Comparison of ENCODE assay signal across 8 mouse cellular contexts in genomic region chr9:92541977-92542561, GRCm38 (mm10). TPM values are rescaled to one million over a fixed set of nuclear protein-coding genes. Genes with fewer than 3 reads are reported as not detected.
DNase-seq lines count a peak whose midpoint lies in the region; ATAC-seq and TF ChIP-seq lines count a peak whose summit lies in the region.

Gene Plod2, plus strand, starts transcription at chr9:92542223.

- peak within 1 kb of the TSS; percentile 83 for H3K9ac ChIP-seq in forebrain, embryonic 11.5 days (ENCODE audit: low read length)
- H3K9ac ChIP-seq in heart, embryonic 14.5 days (ENCODE audit: low read length) = peak within 1 kb of the TSS; percentile 91
- peak within 1 kb of the TSS; percentile 57 for H3K9ac ChIP-seq in kidney, postnatal 0 days (ENCODE audit: low read depth, low read length)
- H3K9ac ChIP-seq in neural tube, embryonic 14.5 days (replicated peaks; ENCODE audit: low read depth, low read length) = peak within 1 kb of the TSS; percentile 82

- H3K27me3 ChIP-seq in E14TG2a.4 (ENCODE audit: insufficient read depth, low read length) = peaks cover 19% of the 10 kb centered on the region
- H3K27me3 ChIP-seq in forebrain, embryonic 11.5 days (ENCODE audit: control insufficient read depth, insufficient read depth, low read length) = no peaks in the 10 kb centered on the region
- no peaks in the 10 kb centered on the region for H3K27me3 ChIP-seq in heart, embryonic 14.5 days (ENCODE audit: control insufficient read depth, insufficient read depth, low read length)
- H3K27me3 ChIP-seq in kidney, postnatal 0 days (ENCODE audit: insufficient read depth, low read length) = no peaks in the 10 kb centered on the region
- H3K27me3 ChIP-seq in neural tube, embryonic 14.5 days (ENCODE audit: control insufficient read depth, insufficient read depth, low read length) = no peaks in the 10 kb centered on the region

- ATAC-seq in forebrain, embryonic 11.5 days (replicated peaks; ENCODE audit: low FRiP score) = peak; percentile 95
- ATAC-seq in heart, embryonic 14.5 days (ENCODE audit: insufficient number of reproducible peaks, insufficient read depth, low FRiP score, low read depth) = peak; percentile 95
- peak; percentile 94 for ATAC-seq in kidney, postnatal 0 days (replicated peaks; ENCODE audit: low FRiP score, low read depth)
- peak; percentile 95 for ATAC-seq in neural tube, embryonic 14.5 days (ENCODE audit: low read depth)

- peak within 1 kb of the TSS; percentile 92 for H3K4me3 ChIP-seq in E14TG2a.4 (replicated peaks; ENCODE audit: low read length)
- peak within 1 kb of the TSS; percentile 69 for H3K4me3 ChIP-seq in forebrain, embryonic 11.5 days (ENCODE audit: low read depth, low read length)
- peak within 1 kb of the TSS; percentile 81 to 93 for H3K4me3 ChIP-seq in heart, embryonic 14.5 days (ENCODE audit: control insufficient read depth in 1 of 2, insufficient read depth in 1 of 2, low read depth in 1 of 2, low read length in 2 of 2)
- peak within 1 kb of the TSS; percentile 70 for H3K4me3 ChIP-seq in kidney, postnatal 0 days (replicated peaks; ENCODE audit: low read depth, low read length)
- peak within 1 kb of the TSS; percentile 91 for H3K4me3 ChIP-seq in lung, adult 2 months (replicated peaks; ENCODE audit: extremely low read depth, low read depth, low read length)
- H3K4me3 ChIP-seq in neural tube, embryonic 14.5 days (ENCODE audit: low read depth, low read length) = peak within 1 kb of the TSS; percentile 80

- no peak for TF ChIP-seq CTCF in E14TG2a.4 (conservative IDR thresholded peaks at IDR 0.05; ENCODE audit: low read length)
- TF ChIP-seq CTCF in brain, embryonic 14.5 days (IDR thresholded peaks at IDR 0.05; ENCODE audit: borderline replicate concordance, extremely low read depth, insufficient read depth, insufficient read length) = no peak
- TF ChIP-seq CTCF in kidney, postnatal 0 days (IDR thresholded peaks at IDR 0.05; ENCODE audit: low read depth) = no peak
- TF ChIP-seq CTCF in lung, adult 2 months (IDR thresholded peaks at IDR 0.05; ENCODE audit: insufficient read depth, low read length) = no peak

- WGBS in forebrain, embryonic 11.5 days = under 1% methylated on average over 60 of the region's 67 CpGs
- under 1% methylated on average over 65 of the region's 67 CpGs for WGBS in heart, embryonic 14.5 days
- WGBS in kidney, postnatal 0 days = under 1% methylated on average over 57 of the region's 67 CpGs
- under 1% methylated on average over 65 of the region's 67 CpGs for WGBS in lung, adult 2 months
- under 1% methylated on average over 59 of the region's 67 CpGs for WGBS in neural tube, embryonic 14.5 days

- H3K36me3 ChIP-seq in E14TG2a.4 (ENCODE audit: insufficient read depth, low read length) = peaks cover 19% of the 10 kb centered on the region
- H3K36me3 ChIP-seq in forebrain, embryonic 11.5 days (ENCODE audit: control insufficient read depth, insufficient read depth, low read length) = no peaks in the 10 kb centered on the region
- H3K36me3 ChIP-seq in heart, embryonic 14.5 days (ENCODE audit: control insufficient read depth, insufficient read depth, low read length) = no peaks in the 10 kb centered on the region
- H3K36me3 ChIP-seq in kidney, postnatal 0 days (ENCODE audit: insufficient read depth, low read length) = no peaks in the 10 kb centered on the region
- no peaks in the 10 kb centered on the region for H3K36me3 ChIP-seq in neural tube, embryonic 14.5 days (ENCODE audit: control insufficient read depth, insufficient read depth, low read length)

- peaks cover 31% of the 10 kb centered on the region for H3K4me1 ChIP-seq in E14TG2a.4 (replicated peaks; ENCODE audit: low read depth, low read length)
- H3K4me1 ChIP-seq in forebrain, embryonic 11.5 days (replicated peaks; ENCODE audit: control insufficient read depth, insufficient read depth, low read length) = peaks cover 6% of the 10 kb centered on the region
- peaks cover 8 to 12% of the 10 kb centered on the region in 2 experiments; a peak in 3 of 4 replicates for H3K4me1 ChIP-seq in heart, embryonic 14.5 days (ENCODE audit: control insufficient read depth in 2 of 2, insufficient read depth in 2 of 2, low read length in 2 of 2)
- peaks cover 17% of the 10 kb centered on the region for H3K4me1 ChIP-seq in kidney, postnatal 0 days (replicated peaks; ENCODE audit: insufficient read depth, low read length)
- no peaks in the 10 kb centered on the region; the same call in 1 of the 2 replicates for H3K4me1 ChIP-seq in lung, adult 2 months (ENCODE audit: control insufficient read depth, insufficient read depth, low read length)
- peaks cover 14% of the 10 kb centered on the region; the same call in 1 of the 2 replicates for H3K4me1 ChIP-seq in neural tube, embryonic 14.5 days (ENCODE audit: control insufficient read depth, insufficient read depth, low read length)

- peak within 1 kb of the TSS; percentile 63 for H3K27ac ChIP-seq in forebrain, embryonic 11.5 days (ENCODE audit: low read depth, low read length)
- H3K27ac ChIP-seq in heart, embryonic 14.5 days (replicated peaks in 1 of 2; ENCODE audit: control insufficient read depth in 1 of 2, insufficient read depth in 1 of 2, low read depth in 2 of 2, low read length in 2 of 2) = peak within 1 kb of the TSS; percentile 83 to 90
- H3K27ac ChIP-seq in kidney, postnatal 0 days = peak within 1 kb of the TSS; percentile 88
- peak within 1 kb of the TSS; percentile 66 for H3K27ac ChIP-seq in neural tube, embryonic 14.5 days (ENCODE audit: low read depth, low read length)

- H3K4me2 ChIP-seq in forebrain, embryonic 11.5 days (ENCODE audit: low read depth, low read length, severe bottlenecking) = peak within 1 kb of the TSS; percentile 73
- peak within 1 kb of the TSS; percentile 84 for H3K4me2 ChIP-seq in heart, embryonic 14.5 days (ENCODE audit: low read length)
- peak within 1 kb of the TSS; percentile 86 for H3K4me2 ChIP-seq in kidney, postnatal 0 days (ENCODE audit: low read length)
- peak within 1 kb of the TSS; percentile 91 for H3K4me2 ChIP-seq in neural tube, embryonic 14.5 days (ENCODE audit: low read depth, low read length)

- peaks cover 34% of the 10 kb centered on the region for H3K9me3 ChIP-seq in E14TG2a.4 (ENCODE audit: low read length)
- no peaks in the 10 kb centered on the region for H3K9me3 ChIP-seq in forebrain, embryonic 11.5 days (ENCODE audit: control insufficient read depth, low read length)
- H3K9me3 ChIP-seq in heart, embryonic 14.5 days (ENCODE audit: control insufficient read depth, low read length) = no peaks in the 10 kb centered on the region
- H3K9me3 ChIP-seq in kidney, postnatal 0 days (replicated peaks; ENCODE audit: low read length) = no peaks in the 10 kb centered on the region
- H3K9me3 ChIP-seq in neural tube, embryonic 14.5 days (ENCODE audit: control insufficient read depth, low read length) = no peaks in the 10 kb centered on the region

- no peak for TF ChIP-seq POLR2A in brain, embryonic 14.5 days (IDR thresholded peaks at IDR 0.05; ENCODE audit: borderline replicate concordance, extremely low read depth, insufficient read depth, insufficient read length, poor library complexity, severe bottlenecking)
- TF ChIP-seq POLR2A in lung, adult 2 months (IDR thresholded peaks at IDR 0.05; ENCODE audit: borderline replicate concordance, extremely low read depth, low read depth, low read length) = peak; percentile 83; the same call in 1 of the 2 replicates

- DNase-seq in brain, embryonic 14.5 days (ENCODE audit: low read depth) = peak; percentile 91
- DNase-seq in forebrain, embryonic 11.5 days (ENCODE audit: low spot score) = peak; percentile 89
- DNase-seq in kidney, postnatal 0 days (ENCODE audit: low spot score) = peak; percentile 86
- peak; percentile 74 for DNase-seq in lung, adult 2 months
- peak; percentile 53 for DNase-seq in thymus, adult 18-20 months

RNA-seq across cellular contexts. Expression of gene Plod2, which starts in this region (rescaled TPM):
- polyA plus RNA-seq in brain, embryonic 14.5 days (2012; rRNA removed) = 18.3 and 19.4 TPM in 2 replicates
- 26.2 and 30.5 TPM in 2 replicates for polyA plus RNA-seq in forebrain, embryonic 11.5 days (2014; fragmentation: Nextera tagmentation; extraction: Ambion mirVana)
- polyA plus RNA-seq in heart, embryonic 14.5 days (2014; fragmentation: Nextera tagmentation; extraction: Ambion mirVana) = 34.0 and 35.1 TPM in 2 replicates
- 37.1 and 38.7 TPM in 2 replicates for polyA plus RNA-seq in kidney, postnatal 0 days (2015; fragmentation: Nextera tagmentation; extraction: Ambion mirVana)
- polyA plus RNA-seq in lung, adult 2 months (2012; rRNA removed) = 9.9 and 15.4 TPM in 2 replicates
- 13.0 and 20.1 TPM in 2 replicates for polyA plus RNA-seq in neural tube, embryonic 14.5 days (2014; fragmentation: Nextera tagmentation; extraction: Ambion mirVana)

Comparison
In these comparisons a context has a peak if more than half of its experiments do, and no peak if none do; other contexts are left out.
1. Peak in every context shown above with its lines: DNase-seq, ATAC-seq, H3K4me3 ChIP-seq and H3K27ac ChIP-seq.